Mouse (Mus musculus) layer of hippocampus, postnatal 10 days (tissue): Measurements from ENCODE around the gene Nlrp1b. TPM values are rescaled to one million over a fixed set of nuclear protein-coding genes. Genes with fewer than 3 reads are reported as not detected.

ENCODE experiments used
- DNase-seq, 2 experiments: peaks; one replicate each; pipeline ENCODE4 v3.0.0; 2021; ENCODE audit warnings: low spot score in 2 of 2
- long read RNA-seq: library from polyadenylated mRNA; stranded (forward); transcript quantifications from one replicate; pipeline ENCODE4 v2.0.0, GENCODE M21; 2023
- total RNA-seq, 2 experiments: library from RNA; stranded (reverse); gene quantifications; 2 replicates each; pipeline ENCODE4 v1.2.3; 2021

Nlrp1b gene
- total RNA-seq: under 1 TPM; 0.18 to 0.23 TPM
- long read RNA-seq: 0 reads

- no peak for DNase-seq
Observed at GRCm38 (mm10) chr11:71230684-71231480, at the start of gene Nlrp1b. TSS of gene Nlrp1b (minus strand) at chr11:71230733.

- no peak for DNase-seq
Observed at GRCm38 (mm10) chr11:71261036-71261435, 30.5 kb upstream of the Nlrp1b start.

GRCm38 (mm10) chr11:71251333-71251732 lies 20.8 kb upstream of the Nlrp1b start:
- DNase-seq: no peak

GRCm38 (mm10) chr11:71224614-71225013 lies 5.9 kb downstream of the Nlrp1b start:
- DNase-seq: no peak

- DNase-seq: no peak
Observed at GRCm38 (mm10) chr11:71202703-71203102, 27.8 kb downstream of the Nlrp1b start.

- no peak for DNase-seq
Observed at GRCm38 (mm10) chr11:71199349-71199748, 31.2 kb downstream of the Nlrp1b start.

GRCm38 (mm10) chr11:71169633-71170032 lies 60.9 kb downstream of the Nlrp1b start:
- no peak for DNase-seq

- DNase-seq: no peak
Observed at GRCm38 (mm10) chr11:71164139-71164538, 66.4 kb downstream of the Nlrp1b start.

- DNase-seq: no peak
Observed at GRCm38 (mm10) chr11:71159439-71160136, 70.9 kb downstream of the Nlrp1b start.

GRCm38 (mm10) chr11:71155272-71155671 lies 75.3 kb downstream of the Nlrp1b start:
- DNase-seq: no peak

GRCm38 (mm10) chr11:71144661-71145060 lies 85.9 kb downstream of the Nlrp1b start, which contains the start of gene Nlrp1a:
TSS of gene Nlrp1a (minus strand) at chr11:71144704.
- DNase-seq: no peak

GRCm38 (mm10) chr11:71142031-71142430 lies 88.5 kb downstream of the Nlrp1b start:
- no peak for DNase-seq

- no peak for DNase-seq
Observed at GRCm38 (mm10) chr11:71107128-71107527, 123.4 kb downstream of the Nlrp1b start.

GRCm38 (mm10) chr11:71106261-71107021 lies 124.1 kb downstream of the Nlrp1b start:
- DNase-seq: no peak

- no peak for DNase-seq
Observed at GRCm38 (mm10) chr11:71103931-71104330, 126.6 kb downstream of the Nlrp1b start.

Other genes with a start within 250 kb of the Nlrp1b start
- 100 to 1,000 TPM; 107 to 119 TPM for gene C1qbp, start 247.7 kb downstream of the Nlrp1b start, total RNA-seq
- 10 to 100 TPM; 25.6 to 25.7 TPM for gene Dhx33, start 226.3 kb downstream of the Nlrp1b start, total RNA-seq
- 10 to 100 TPM; 10.1 to 13.5 TPM for gene Mis12, start 211.1 kb downstream of the Nlrp1b start, total RNA-seq
- 10 to 100 TPM; 20.8 to 23.0 TPM for gene Derl2, start 210.9 kb downstream of the Nlrp1b start, total RNA-seq
- gene 6330403K07Rik, start 197.2 kb downstream of the Nlrp1b start, total RNA-seq: 100 to 1,000 TPM; 169 to 174 TPM
- under 1 TPM; 0.42 to 0.57 TPM for gene Nlrp1a, start 86.0 kb downstream of the Nlrp1b start, total RNA-seq